Mouse (Mus musculus): ENCODE results near the gene Usp50. TPM values are rescaled to one million over a fixed set of nuclear protein-coding genes. Genes with fewer than 3 reads are reported as not detected.
A peak's percentile ranks its signal among the peaks of the same experiment; 100 is the strongest.

Gene Usp50
- polyA plus RNA-seq, 1 experiment: 8.1 TPM

GRCm38 (mm10) chr2:126677366-126677765 is 105.9 kb downstream of the Usp50 start:
- Histone ChIP-seq H3K9me3 (replicated peaks; ENCODE audit: control insufficient read depth, insufficient read depth, low read length, poor library complexity, severe bottlenecking) (no peaks in the 10 kb centered on the region), H3K27ac (ENCODE audit: insufficient read depth, low read length) (peak overlapping the region; percentile 73), H3K4me1 (ENCODE audit: control insufficient read depth, insufficient read depth, low read length) (peaks cover 2% of the 10 kb centered on the region), H3K4me3 (ENCODE audit: low read depth, low read length) (no peak overlapping the region), H3K9ac (ENCODE audit: low read depth, poor library complexity, severe bottlenecking) (peak overlapping the region; percentile 35; the same call in 1 of the 2 replicates), H3K27me3 (ENCODE audit: control insufficient read depth, insufficient read depth, low read length, poor library complexity, severe bottlenecking) (no peaks in the 10 kb centered on the region), H3K36me3 (ENCODE audit: control insufficient read depth, insufficient read depth, low read length, poor library complexity, severe bottlenecking) (no peaks in the 10 kb centered on the region; the same call in 1 of the 2 replicates)
- TF ChIP-seq CTCF (IDR thresholded peaks at IDR 0.05; ENCODE audit: low read depth, low read length) (no peak), EP300 (IDR thresholded peaks at IDR 0.05; ENCODE audit: insufficient read depth, low read depth, low read length) (no peak), POLR2A (IDR thresholded peaks at IDR 0.05; ENCODE audit: insufficient read depth, low read length) (no peak)

GRCm38 (mm10) chr2:126676122-126676515 is 107.2 kb downstream of the Usp50 start, which contains the start of gene Gabpb1:
Gabpb1 (minus strand) TSS chr2:126676337.
- H3K27ac ChIP-seq (ENCODE audit: insufficient read depth, low read length): peak within 1 kb of the TSS; percentile 79
- H3K9ac ChIP-seq (ENCODE audit: low read depth, poor library complexity, severe bottlenecking): peak within 1 kb of the TSS; percentile 98
- TF ChIP-seq EP300 (IDR thresholded peaks at IDR 0.05; ENCODE audit: insufficient read depth, low read depth, low read length) (no peak), POLR2A (IDR thresholded peaks at IDR 0.05; ENCODE audit: insufficient read depth, low read length) (no peak), CTCF (IDR thresholded peaks at IDR 0.05; ENCODE audit: low read depth, low read length) (no peak)
- H3K36me3 ChIP-seq (ENCODE audit: control insufficient read depth, insufficient read depth, low read length, poor library complexity, severe bottlenecking): no peaks in the 10 kb centered on the region; the same call in 1 of the 2 replicates
- H3K9me3 ChIP-seq (replicated peaks; ENCODE audit: control insufficient read depth, insufficient read depth, low read length, poor library complexity, severe bottlenecking): no peaks in the 10 kb centered on the region
- peak within 1 kb of the TSS; percentile 74 for H3K4me3 ChIP-seq (ENCODE audit: low read depth, low read length)
- peaks cover 2% of the 10 kb centered on the region for H3K4me1 ChIP-seq (ENCODE audit: control insufficient read depth, insufficient read depth, low read length)
- no peaks in the 10 kb centered on the region for H3K27me3 ChIP-seq (ENCODE audit: control insufficient read depth, insufficient read depth, low read length, poor library complexity, severe bottlenecking)

GRCm38 (mm10) chr2:126675169-126676121 is 107.8 kb downstream of the Usp50 start:
- no peaks in the 10 kb centered on the region; the same call in 1 of the 2 replicates for H3K36me3 ChIP-seq (ENCODE audit: control insufficient read depth, insufficient read depth, low read length, poor library complexity, severe bottlenecking)
- no peaks in the 10 kb centered on the region for H3K27me3 ChIP-seq (ENCODE audit: control insufficient read depth, insufficient read depth, low read length, poor library complexity, severe bottlenecking)
- H3K9me3 ChIP-seq (replicated peaks; ENCODE audit: control insufficient read depth, insufficient read depth, low read length, poor library complexity, severe bottlenecking): no peaks in the 10 kb centered on the region
- H3K4me1 ChIP-seq (ENCODE audit: control insufficient read depth, insufficient read depth, low read length): peaks cover 2% of the 10 kb centered on the region
- TF ChIP-seq CTCF (IDR thresholded peaks at IDR 0.05; ENCODE audit: low read depth, low read length) (no peak), POLR2A (IDR thresholded peaks at IDR 0.05; ENCODE audit: insufficient read depth, low read length) (peak; percentile 80), EP300 (IDR thresholded peaks at IDR 0.05; ENCODE audit: insufficient read depth, low read depth, low read length) (no peak)
- peak overlapping the region; percentile 79 for H3K27ac ChIP-seq (ENCODE audit: insufficient read depth, low read length)
- H3K9ac ChIP-seq (ENCODE audit: low read depth, poor library complexity, severe bottlenecking): peak overlapping the region; percentile 98
- peak overlapping the region; percentile 74 for H3K4me3 ChIP-seq (ENCODE audit: low read depth, low read length)

GRCm38 (mm10) chr2:126674441-126675168 is 108.7 kb downstream of the Usp50 start:
- peaks cover 2% of the 10 kb centered on the region for H3K4me1 ChIP-seq (ENCODE audit: control insufficient read depth, insufficient read depth, low read length)
- peak overlapping the region; percentile 74 for H3K4me3 ChIP-seq (ENCODE audit: low read depth, low read length)
- no peaks in the 10 kb centered on the region for H3K27me3 ChIP-seq (ENCODE audit: control insufficient read depth, insufficient read depth, low read length, poor library complexity, severe bottlenecking)
- H3K27ac ChIP-seq (ENCODE audit: insufficient read depth, low read length): peak overlapping the region; percentile 89
- no peak for TF ChIP-seq POLR2A (IDR thresholded peaks at IDR 0.05; ENCODE audit: insufficient read depth, low read length)
- no peak for TF ChIP-seq CTCF (IDR thresholded peaks at IDR 0.05; ENCODE audit: low read depth, low read length)
- no peak for TF ChIP-seq EP300 (IDR thresholded peaks at IDR 0.05; ENCODE audit: insufficient read depth, low read depth, low read length)
- no peaks in the 10 kb centered on the region for H3K9me3 ChIP-seq (replicated peaks; ENCODE audit: control insufficient read depth, insufficient read depth, low read length, poor library complexity, severe bottlenecking)
- peak overlapping the region; percentile 98 for H3K9ac ChIP-seq (ENCODE audit: low read depth, poor library complexity, severe bottlenecking)
- H3K36me3 ChIP-seq (ENCODE audit: control insufficient read depth, insufficient read depth, low read length, poor library complexity, severe bottlenecking): no peaks in the 10 kb centered on the region; the same call in 1 of the 2 replicates

DNA sequence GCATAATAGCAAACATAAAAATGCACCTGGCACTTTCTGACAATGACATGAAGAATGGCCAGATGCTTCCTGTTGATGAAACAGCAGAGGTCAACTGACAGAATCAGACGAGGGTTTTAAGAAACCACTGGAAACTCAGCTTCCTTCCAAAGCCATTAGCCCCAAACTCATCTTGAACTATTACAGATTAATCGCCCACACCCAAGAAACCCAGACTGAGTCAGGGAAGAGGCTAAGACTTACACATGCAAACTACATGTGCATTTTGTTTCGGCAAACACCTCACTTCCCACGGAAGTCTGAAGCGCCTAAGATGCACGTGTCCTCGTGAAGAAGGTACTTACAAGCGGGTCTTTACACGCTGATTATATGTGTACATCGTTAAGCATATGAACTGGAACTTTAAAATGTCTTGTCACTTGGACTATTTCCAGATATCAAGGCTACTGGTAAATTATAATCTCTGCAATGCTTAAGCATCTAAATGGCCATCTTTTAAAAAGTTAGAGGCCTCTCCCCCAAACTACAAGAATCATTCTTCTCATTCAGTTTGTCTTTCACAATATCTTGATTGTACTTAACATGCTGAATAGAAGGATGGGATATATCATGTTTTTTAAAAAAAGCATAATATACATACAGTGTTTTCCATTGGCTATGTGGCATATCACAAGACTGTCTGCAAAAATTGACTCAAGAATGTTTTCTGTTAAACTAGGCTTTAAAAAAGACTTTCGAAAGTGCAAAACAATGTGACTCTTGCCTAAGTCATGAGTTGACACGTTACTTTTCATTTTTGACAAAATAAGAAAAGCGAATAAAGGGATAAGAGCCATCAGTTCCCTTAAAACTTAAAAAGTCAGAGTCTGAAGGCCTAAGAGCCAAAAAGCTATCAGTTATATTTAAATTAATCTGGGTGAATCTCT is 109.7 kb downstream of the Usp50 start:
- H3K36me3 ChIP-seq (ENCODE audit: control insufficient read depth, insufficient read depth, low read length, poor library complexity, severe bottlenecking): no peaks in the 10 kb centered on the region; the same call in 1 of the 2 replicates
- no peaks in the 10 kb centered on the region for H3K9me3 ChIP-seq (replicated peaks; ENCODE audit: control insufficient read depth, insufficient read depth, low read length, poor library complexity, severe bottlenecking)
- H3K4me3 ChIP-seq (ENCODE audit: low read depth, low read length): peak overlapping the region; percentile 54
- H3K4me1 ChIP-seq (ENCODE audit: control insufficient read depth, insufficient read depth, low read length): peaks cover 2% of the 10 kb centered on the region
- H3K27me3 ChIP-seq (ENCODE audit: control insufficient read depth, insufficient read depth, low read length, poor library complexity, severe bottlenecking): no peaks in the 10 kb centered on the region
- H3K9ac ChIP-seq (ENCODE audit: low read depth, poor library complexity, severe bottlenecking): peak overlapping the region; percentile 98
- peak overlapping the region; percentile 89 for H3K27ac ChIP-seq (ENCODE audit: insufficient read depth, low read length)
- TF ChIP-seq CTCF (IDR thresholded peaks at IDR 0.05; ENCODE audit: low read depth, low read length) (no peak), POLR2A (IDR thresholded peaks at IDR 0.05; ENCODE audit: insufficient read depth, low read length) (no peak), EP300 (IDR thresholded peaks at IDR 0.05; ENCODE audit: insufficient read depth, low read depth, low read length) (no peak)

Data from ES-Bruce4 (cell line).